Mouse (Mus musculus): ENCODE data around the gene Ndrg4.

DNA sequence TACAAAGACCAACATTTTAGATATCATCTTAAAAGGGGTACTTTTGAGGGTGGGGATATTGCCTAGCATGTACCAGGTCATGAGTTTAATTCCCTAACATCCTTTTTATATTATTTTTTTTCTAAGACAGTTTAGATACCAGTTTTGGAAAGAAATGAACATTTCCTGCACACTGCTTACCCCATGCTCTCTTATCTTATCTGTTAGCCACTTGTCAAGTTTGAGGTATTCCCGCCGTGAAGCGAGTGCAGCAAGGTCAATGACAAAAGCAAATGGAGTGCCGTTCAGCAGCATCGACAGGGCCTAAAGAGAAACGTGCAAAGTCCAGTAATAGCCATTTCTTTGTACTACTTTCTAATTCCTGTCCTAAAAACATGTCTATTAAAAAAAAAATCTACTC is 83.5 kb downstream of the Ndrg4 start:
- no peak for TF ChIP-seq CTCF (IDR thresholded peaks at IDR 0.05)
- TF ChIP-seq EP300 (IDR thresholded peaks at IDR 0.05), result no peak

Measured in lung, postnatal 0 days (tissue).